Mouse (Mus musculus): ENCODE measurements around the gene Lrfn3.

Gene Lrfn3

GRCm38 (mm10) chr7:30346635-30347379 lies 15.8 kb downstream of the Lrfn3 start:
- DNase-seq (ENCODE audit: extremely low read depth, low read depth, low spot score), result no peak

GRCm38 (mm10) chr7:30339432-30340109 lies 23.0 kb downstream of the Lrfn3 start:
- no peak for DNase-seq (ENCODE audit: extremely low read depth, low read depth, low spot score)

GRCm38 (mm10) chr7:30336384-30336783 lies 26.2 kb downstream of the Lrfn3 start:
- no peak for DNase-seq (ENCODE audit: extremely low read depth, low read depth, low spot score)

GRCm38 (mm10) chr7:30335688-30336087 lies 26.9 kb downstream of the Lrfn3 start:
- DNase-seq (ENCODE audit: extremely low read depth, low read depth, low spot score), result no peak

- DNase-seq (ENCODE audit: extremely low read depth, low read depth, low spot score), result no peak
Observed at GRCm38 (mm10) chr7:30334563-30334962, 28.0 kb downstream of the Lrfn3 start.

GRCm38 (mm10) chr7:30333436-30333835 lies 29.1 kb downstream of the Lrfn3 start:
- no peak for DNase-seq (ENCODE audit: extremely low read depth, low read depth, low spot score)

GRCm38 (mm10) chr7:30332622-30333259 lies 29.8 kb downstream of the Lrfn3 start:
- DNase-seq (ENCODE audit: extremely low read depth, low read depth, low spot score), result no peak

- DNase-seq (ENCODE audit: extremely low read depth, low read depth, low spot score), result no peak
Observed at GRCm38 (mm10) chr7:30331887-30332286, 30.7 kb downstream of the Lrfn3 start.

GRCm38 (mm10) chr7:30328379-30328778 lies 34.2 kb downstream of the Lrfn3 start:
- no peak for DNase-seq (ENCODE audit: extremely low read depth, low read depth, low spot score)

GRCm38 (mm10) chr7:30327140-30327539 lies 35.4 kb downstream of the Lrfn3 start:
- DNase-seq (ENCODE audit: extremely low read depth, low read depth, low spot score), result no peak

- DNase-seq (ENCODE audit: extremely low read depth, low read depth, low spot score), result no peak
Observed at GRCm38 (mm10) chr7:30326427-30326826, 36.1 kb downstream of the Lrfn3 start.

GRCm38 (mm10) chr7:30325364-30325763 lies 37.2 kb downstream of the Lrfn3 start:
- no peak for DNase-seq (ENCODE audit: extremely low read depth, low read depth, low spot score)

GRCm38 (mm10) chr7:30324300-30324944 lies 38.1 kb downstream of the Lrfn3 start:
- no peak for DNase-seq (ENCODE audit: extremely low read depth, low read depth, low spot score)

- no peak for DNase-seq (ENCODE audit: extremely low read depth, low read depth, low spot score)
Observed at GRCm38 (mm10) chr7:30323795-30324194, 38.8 kb downstream of the Lrfn3 start, which contains the start of gene Sdhaf1. Gene Sdhaf1, minus strand, starts transcription at chr7:30323895.

- DNase-seq (ENCODE audit: extremely low read depth, low read depth, low spot score), result no peak
Observed at GRCm38 (mm10) chr7:30322865-30323264, 39.7 kb downstream of the Lrfn3 start.

GRCm38 (mm10) chr7:30322285-30322667 lies 40.3 kb downstream of the Lrfn3 start:
- DNase-seq (ENCODE audit: extremely low read depth, low read depth, low spot score), result peak; percentile 84

GRCm38 (mm10) chr7:30321539-30322284 lies 40.9 kb downstream of the Lrfn3 start, which contains the start of gene E130208F15Rik:
Gene E130208F15Rik, plus strand, starts transcription at chr7:30321740.
- DNase-seq (ENCODE audit: extremely low read depth, low read depth, low spot score), result no peak

- no peak for DNase-seq (ENCODE audit: extremely low read depth, low read depth, low spot score)
Observed at GRCm38 (mm10) chr7:30320946-30321345, 41.6 kb downstream of the Lrfn3 start.

- no peak for DNase-seq (ENCODE audit: extremely low read depth, low read depth, low spot score)
Observed at GRCm38 (mm10) chr7:30318142-30318541, 44.4 kb downstream of the Lrfn3 start.

Data from fat pad, adult 2 months (tissue).